11 mouse cellular contexts compared by ENCODE assay signal in the genomic region with DNA sequence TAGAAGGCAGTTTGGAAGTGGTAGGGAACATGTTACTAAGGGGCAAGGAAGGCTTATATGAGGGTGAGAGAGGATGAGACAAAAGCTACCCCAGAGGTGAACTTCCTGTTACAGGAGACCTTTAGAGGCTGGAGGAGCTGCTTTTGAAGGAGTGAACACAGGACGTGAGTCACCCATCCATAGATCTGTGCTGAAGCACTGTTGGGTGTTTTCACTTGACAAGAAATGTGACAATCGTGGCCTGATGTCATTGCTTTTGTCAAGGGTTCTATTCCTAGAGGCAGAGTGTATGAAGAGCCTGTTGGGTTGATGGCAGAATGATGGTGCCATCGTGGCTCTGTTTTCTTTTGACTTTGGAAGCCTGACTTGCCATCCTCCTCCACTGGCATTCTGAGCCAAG. TPM values are rescaled to one million over a fixed set of nuclear protein-coding genes. Genes with fewer than 3 reads are reported as not detected.
"Had no signal": no experiment of that assay in that cellular context is flagged by ENCODE, and none has a peak within 500 bp of the region (broad histone marks: within the 10 kb centered on the region; RNA-seq: fewer than 3 reads in every experiment).

No protein-coding gene starts in this region.

- H3K27me3 ChIP-seq: kidney, embryonic 15.5 days; limb, embryonic 12.5 days had no signal

- H3K4me3 ChIP-seq: kidney, embryonic 15.5 days; limb, embryonic 12.5 days had no signal

- H3K27ac ChIP-seq: kidney, embryonic 15.5 days; limb, embryonic 12.5 days; liver, embryonic 14.5 days; stomach, postnatal 0 days had no signal

- H3K9me3 ChIP-seq: kidney, embryonic 15.5 days; limb, embryonic 12.5 days had no signal

- DNase-seq: kidney, adult 2 months; kidney, postnatal 14 days; liver; lung, adult 18-20 months; midbrain, embryonic 14.5 days; thymus, postnatal 25 days had no signal

- H3K4me1 ChIP-seq: kidney, embryonic 15.5 days; limb, embryonic 12.5 days had no signal

RNA-seq across cellular contexts. Expression of gene Ctrl, which starts 14.3 kb away (rescaled TPM):
- total RNA-seq: monocyte, adult 5-6 weeks had no signal

RNA-seq across cellular contexts. Expression of gene Lcat, which starts 23.8 kb away (rescaled TPM):
- total RNA-seq: monocyte, adult 5-6 weeks had no signal

RNA-seq across cellular contexts. Expression of gene Nrn1l, which starts 26.0 kb away (rescaled TPM):
- total RNA-seq: monocyte, adult 5-6 weeks had no signal
- polyA plus RNA-seq: midbrain, embryonic 14.5 days; stomach, postnatal 0 days had no signal
